Mouse (Mus musculus): ENCODE data around the gene Stau1. TPM values are rescaled to one million over a fixed set of nuclear protein-coding genes. Genes with fewer than 3 reads are reported as not detected.

Stau1 gene
- polyA plus RNA-seq, 1 experiment from 2014 or later = 91.5 TPM

GRCm38 (mm10) chr2:166977490-166977889, 18.6 kb downstream of the Stau1 start:
- no peak overlapping the region for H3K4me3 ChIP-seq (ENCODE audit: low read depth, low read length)
- ATAC-seq (replicated peaks; ENCODE audit: insufficient number of reproducible peaks, low FRiP score, low TSS enrichment, low read depth) (no peak), DNase-seq (ENCODE audit: low spot score) (no peak)
- H3K4me1 ChIP-seq (ENCODE audit: control insufficient read depth, insufficient read depth, low read length) = no peaks in the 10 kb centered on the region
- H3K27me3 ChIP-seq (ENCODE audit: control insufficient read depth, insufficient read depth, low read length) = no peaks in the 10 kb centered on the region
- no peak overlapping the region for H3K9ac ChIP-seq (replicated peaks; ENCODE audit: low read length)
- H3K36me3 ChIP-seq (replicated peaks; ENCODE audit: control insufficient read depth, insufficient read depth, low read depth, low read length) = no peaks in the 10 kb centered on the region
- no peak overlapping the region for H3K4me2 ChIP-seq (ENCODE audit: low read depth, low read length)
- no peaks in the 10 kb centered on the region for H3K9me3 ChIP-seq (replicated peaks; ENCODE audit: control insufficient read depth, low read length)
- 80% methylated on average over 3 of the region's 3 CpGs for WGBS
- H3K27ac ChIP-seq (replicated peaks; ENCODE audit: low read depth, low read length) = no peak overlapping the region

DNA sequence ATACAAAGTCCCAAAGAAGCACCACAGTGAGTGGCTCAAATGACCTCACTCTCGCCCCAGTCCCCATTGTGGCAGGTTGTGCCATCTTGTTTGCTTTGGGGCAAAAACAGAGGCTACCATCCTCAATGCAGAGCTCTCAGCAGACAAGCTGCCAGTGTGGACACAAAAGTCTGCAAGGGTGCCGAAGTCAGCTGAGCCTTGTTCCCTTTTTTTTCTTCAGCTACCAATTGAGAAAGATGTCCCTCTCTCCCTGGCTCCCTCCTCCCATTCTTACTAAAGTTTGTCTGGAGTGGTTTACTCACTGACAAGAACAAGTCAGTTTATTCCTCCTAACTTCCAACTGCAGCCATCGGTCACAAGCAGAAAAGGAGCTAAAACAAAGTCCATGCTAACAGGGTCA, 19.7 kb downstream of the Stau1 start:
- H3K4me2 ChIP-seq (ENCODE audit: low read depth, low read length) = no peak overlapping the region
- no peaks in the 10 kb centered on the region for H3K36me3 ChIP-seq (replicated peaks; ENCODE audit: control insufficient read depth, insufficient read depth, low read depth, low read length)
- DNase-seq (ENCODE audit: low spot score) (no peak), ATAC-seq (replicated peaks; ENCODE audit: insufficient number of reproducible peaks, low FRiP score, low TSS enrichment, low read depth) (no peak)
- 68% methylated on average over 3 of the region's 3 CpGs for WGBS
- H3K9ac ChIP-seq (replicated peaks; ENCODE audit: low read length) = no peak overlapping the region
- H3K4me3 ChIP-seq (ENCODE audit: low read depth, low read length) = no peak overlapping the region
- H3K27ac ChIP-seq (replicated peaks; ENCODE audit: low read depth, low read length) = no peak overlapping the region
- no peaks in the 10 kb centered on the region for H3K27me3 ChIP-seq (ENCODE audit: control insufficient read depth, insufficient read depth, low read length)
- H3K9me3 ChIP-seq (replicated peaks; ENCODE audit: control insufficient read depth, low read length) = no peaks in the 10 kb centered on the region
- no peaks in the 10 kb centered on the region for H3K4me1 ChIP-seq (ENCODE audit: control insufficient read depth, insufficient read depth, low read length)

GRCm38 (mm10) chr2:166974177-166974872, 21.8 kb downstream of the Stau1 start:
- H3K9me3 ChIP-seq (replicated peaks; ENCODE audit: control insufficient read depth, low read length) = no peaks in the 10 kb centered on the region
- no peaks in the 10 kb centered on the region for H3K36me3 ChIP-seq (replicated peaks; ENCODE audit: control insufficient read depth, insufficient read depth, low read depth, low read length)

GRCm38 (mm10) chr2:166973153-166973552, 22.9 kb downstream of the Stau1 start:
- ATAC-seq (replicated peaks; ENCODE audit: insufficient number of reproducible peaks, low FRiP score, low TSS enrichment, low read depth) (no peak), DNase-seq (ENCODE audit: low spot score) (no peak)
- 85% methylated on average over 1 of the region's 1 CpGs for WGBS
- Histone ChIP-seq H3K36me3 (replicated peaks; ENCODE audit: control insufficient read depth, insufficient read depth, low read depth, low read length) (no peaks in the 10 kb centered on the region), H3K27ac (replicated peaks; ENCODE audit: low read depth, low read length) (no peak overlapping the region), H3K4me1 (ENCODE audit: control insufficient read depth, insufficient read depth, low read length) (no peaks in the 10 kb centered on the region), H3K9ac (replicated peaks; ENCODE audit: low read length) (no peak overlapping the region), H3K4me3 (ENCODE audit: low read depth, low read length) (no peak overlapping the region), H3K9me3 (replicated peaks; ENCODE audit: control insufficient read depth, low read length) (no peaks in the 10 kb centered on the region), H3K4me2 (ENCODE audit: low read depth, low read length) (no peak overlapping the region), H3K27me3 (ENCODE audit: control insufficient read depth, insufficient read depth, low read length) (no peaks in the 10 kb centered on the region)

More at GRCm38 (mm10) chr2:166974177-166974872, 21.8 kb downstream of the Stau1 start:
- WGBS = 82% methylated on average over 6 of the region's 6 CpGs
- no peak overlapping the region for H3K27ac ChIP-seq (replicated peaks; ENCODE audit: low read depth, low read length)
- ATAC-seq (replicated peaks; ENCODE audit: insufficient number of reproducible peaks, low FRiP score, low TSS enrichment, low read depth) (no peak), DNase-seq (ENCODE audit: low spot score) (no peak)
- no peak overlapping the region for H3K9ac ChIP-seq (replicated peaks; ENCODE audit: low read length)
- no peak overlapping the region for H3K4me3 ChIP-seq (ENCODE audit: low read depth, low read length)
- H3K4me2 ChIP-seq (ENCODE audit: low read depth, low read length) = no peak overlapping the region
- H3K27me3 ChIP-seq (ENCODE audit: control insufficient read depth, insufficient read depth, low read length) = no peaks in the 10 kb centered on the region
- no peaks in the 10 kb centered on the region for H3K4me1 ChIP-seq (ENCODE audit: control insufficient read depth, insufficient read depth, low read length)

- Histone ChIP-seq H3K9ac (replicated peaks; ENCODE audit: low read length) (no peak overlapping the region), H3K36me3 (replicated peaks; ENCODE audit: control insufficient read depth, insufficient read depth, low read depth, low read length) (no peaks in the 10 kb centered on the region; the same call in 1 of the 2 replicates), H3K27me3 (ENCODE audit: control insufficient read depth, insufficient read depth, low read length) (no peaks in the 10 kb centered on the region), H3K4me2 (ENCODE audit: low read depth, low read length) (no peak overlapping the region), H3K4me3 (ENCODE audit: low read depth, low read length) (no peak overlapping the region), H3K9me3 (replicated peaks; ENCODE audit: control insufficient read depth, low read length) (no peaks in the 10 kb centered on the region), H3K27ac (replicated peaks; ENCODE audit: low read depth, low read length) (no peak overlapping the region), H3K4me1 (ENCODE audit: control insufficient read depth, insufficient read depth, low read length) (no peaks in the 10 kb centered on the region)
- ATAC-seq (replicated peaks; ENCODE audit: insufficient number of reproducible peaks, low FRiP score, low TSS enrichment, low read depth) (no peak), DNase-seq (ENCODE audit: low spot score) (no peak)
- 92% methylated on average over 2 of the region's 2 CpGs for WGBS
These were observed 31.3 kb downstream of the Stau1 start for GRCm38 (mm10) chr2:166964773-166965172.

DNA sequence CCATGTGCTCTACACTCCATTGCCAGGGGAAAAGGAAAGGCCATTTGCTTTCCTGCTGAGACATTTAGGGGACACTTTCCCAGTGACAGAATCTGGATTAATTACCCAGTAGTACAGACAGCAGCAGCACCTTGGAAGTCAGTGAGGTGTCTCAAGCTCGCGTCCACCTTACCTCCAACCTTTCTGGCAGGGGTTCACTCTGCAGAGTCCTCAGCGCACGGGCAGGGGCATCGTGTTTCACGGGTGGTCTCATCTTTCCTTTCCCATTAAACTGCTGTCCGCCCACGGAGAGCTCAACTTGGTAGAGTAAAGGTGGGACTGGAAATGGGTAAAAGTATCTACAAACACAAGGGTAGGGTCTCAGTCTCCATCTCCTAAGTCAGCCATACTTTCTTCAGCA, 32.8 kb downstream of the Stau1 start:
- H3K9ac ChIP-seq (replicated peaks; ENCODE audit: low read length) = no peak overlapping the region
- 79% methylated on average over 8 of the region's 8 CpGs for WGBS
- no peak overlapping the region for H3K4me3 ChIP-seq (ENCODE audit: low read depth, low read length)
- no peak overlapping the region for H3K4me2 ChIP-seq (ENCODE audit: low read depth, low read length)
- no peaks in the 10 kb centered on the region for H3K27me3 ChIP-seq (ENCODE audit: control insufficient read depth, insufficient read depth, low read length)
- H3K9me3 ChIP-seq (replicated peaks; ENCODE audit: control insufficient read depth, low read length) = no peaks in the 10 kb centered on the region
- no peak for ATAC-seq (replicated peaks; ENCODE audit: insufficient number of reproducible peaks, low FRiP score, low TSS enrichment, low read depth)
- H3K27ac ChIP-seq (replicated peaks; ENCODE audit: low read depth, low read length) = no peak overlapping the region
- DNase-seq (ENCODE audit: low spot score) = no peak
- H3K36me3 ChIP-seq (replicated peaks; ENCODE audit: control insufficient read depth, insufficient read depth, low read depth, low read length) = no peaks in the 10 kb centered on the region; the same call in 1 of the 2 replicates
- no peaks in the 10 kb centered on the region for H3K4me1 ChIP-seq (ENCODE audit: control insufficient read depth, insufficient read depth, low read length)

DNA sequence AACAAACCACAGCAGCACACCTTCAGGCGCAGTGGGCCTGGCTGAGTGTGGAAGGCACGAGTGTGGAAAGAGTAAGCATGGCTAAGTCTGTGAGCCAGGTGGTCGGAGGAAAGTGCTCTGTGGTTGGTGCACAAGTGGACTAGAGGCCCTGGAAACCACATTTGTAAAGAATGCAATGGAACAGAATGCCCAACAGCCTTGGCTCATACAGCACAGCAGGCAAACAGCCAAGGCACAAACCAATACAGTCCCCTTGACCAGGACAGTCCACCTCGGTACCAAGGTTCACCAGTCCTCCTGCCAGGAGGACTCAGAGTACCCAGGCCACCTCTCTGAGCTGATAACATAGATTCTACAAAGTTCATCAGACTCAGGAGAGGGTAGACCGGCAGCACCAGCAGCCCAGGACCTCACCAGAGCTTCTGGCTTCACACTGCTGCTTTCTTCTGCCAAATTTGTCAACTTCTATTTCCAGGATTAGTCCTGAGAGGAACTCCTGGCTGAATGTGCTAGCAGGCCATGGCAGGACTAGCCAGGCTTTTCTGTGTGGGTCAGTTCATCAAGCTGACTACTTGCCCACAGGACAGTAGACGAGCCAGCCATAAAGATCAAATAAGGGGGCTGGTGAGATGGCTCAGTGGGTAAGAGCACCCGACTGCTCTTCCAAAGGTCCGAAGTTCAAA, 35.3 kb downstream of the Stau1 start:
- ATAC-seq (replicated peaks; ENCODE audit: insufficient number of reproducible peaks, low FRiP score, low TSS enrichment, low read depth) (no peak), DNase-seq (ENCODE audit: low spot score) (no peak)
- no peaks in the 10 kb centered on the region for H3K4me1 ChIP-seq (ENCODE audit: control insufficient read depth, insufficient read depth, low read length)
- H3K27ac ChIP-seq (replicated peaks; ENCODE audit: low read depth, low read length) = no peak overlapping the region
- no peak overlapping the region for H3K4me3 ChIP-seq (ENCODE audit: low read depth, low read length)
- no peaks in the 10 kb centered on the region; the same call in 1 of the 2 replicates for H3K36me3 ChIP-seq (replicated peaks; ENCODE audit: control insufficient read depth, insufficient read depth, low read depth, low read length)
- no peaks in the 10 kb centered on the region for H3K9me3 ChIP-seq (replicated peaks; ENCODE audit: control insufficient read depth, low read length)
- WGBS = 89% methylated on average over 8 of the region's 8 CpGs
- no peak overlapping the region for H3K4me2 ChIP-seq (ENCODE audit: low read depth, low read length)
- H3K27me3 ChIP-seq (ENCODE audit: control insufficient read depth, insufficient read depth, low read length) = no peaks in the 10 kb centered on the region
- no peak overlapping the region for H3K9ac ChIP-seq (replicated peaks; ENCODE audit: low read length)

DNA sequence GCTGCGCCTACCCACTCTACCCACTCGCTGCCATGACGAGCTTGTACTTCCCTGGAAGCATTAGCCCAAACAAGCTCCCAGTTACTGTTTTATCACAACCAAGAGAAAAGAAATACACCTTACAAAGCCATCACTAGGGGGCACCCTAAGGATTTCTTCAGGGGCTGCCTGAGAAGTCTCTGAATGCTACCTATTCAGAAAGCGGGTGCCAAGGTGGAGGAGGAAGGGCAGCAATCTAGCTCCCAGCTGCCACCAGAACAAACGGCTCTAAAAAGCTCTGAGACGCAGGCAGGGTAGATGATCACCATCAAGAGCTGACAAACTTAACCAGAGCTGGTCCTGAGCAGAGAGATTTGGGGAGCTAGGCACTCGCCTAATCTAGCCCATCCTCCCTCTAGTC, 39.3 kb downstream of the Stau1 start:
- Histone ChIP-seq H3K4me2 (ENCODE audit: low read depth, low read length) (no peak overlapping the region), H3K4me3 (ENCODE audit: low read depth, low read length) (no peak overlapping the region), H3K36me3 (replicated peaks; ENCODE audit: control insufficient read depth, insufficient read depth, low read depth, low read length) (peaks cover 7% of the 10 kb centered on the region), H3K27ac (replicated peaks; ENCODE audit: low read depth, low read length) (no peak overlapping the region), H3K4me1 (ENCODE audit: control insufficient read depth, insufficient read depth, low read length) (no peaks in the 10 kb centered on the region), H3K9ac (replicated peaks; ENCODE audit: low read length) (no peak overlapping the region), H3K9me3 (replicated peaks; ENCODE audit: control insufficient read depth, low read length) (no peaks in the 10 kb centered on the region), H3K27me3 (ENCODE audit: control insufficient read depth, insufficient read depth, low read length) (no peaks in the 10 kb centered on the region)
- WGBS = 64% methylated on average over 7 of the region's 7 CpGs
- DNase-seq (ENCODE audit: low spot score) = peak; percentile 57
- ATAC-seq (replicated peaks; ENCODE audit: insufficient number of reproducible peaks, low FRiP score, low TSS enrichment, low read depth) = no peak

Measured in embryonic facial prominence, embryonic 11.5 days (tissue).